Mouse (Mus musculus) ES-E14 (cell line): ENCODE measurements around the gene Esyt3. TPM values are rescaled to one million over a fixed set of nuclear protein-coding genes. Genes with fewer than 3 reads are reported as not detected.

Experiments
- DNase-seq: peaks from one replicate; pipeline ENCODE4 v3.0.0-alpha.2; 2013; ENCODE audit warnings: low read depth, low spot score
- H3K27ac ChIP-seq: 2 replicates; pipeline ENCODE4 v1.5.1; 2012; ENCODE audit warnings: low read depth, mild to moderate bottlenecking, low read length, moderate library complexity, mixed read lengths; ENCODE audit not compliant: poor library complexity, insufficient read depth, severe bottlenecking
- H3K36me3 ChIP-seq: 2 replicates; pipeline ENCODE4 v1.6.1; 2012; ENCODE audit warnings: mild to moderate bottlenecking, low read length, moderate library complexity, mixed read lengths; ENCODE audit not compliant: control insufficient read depth, poor library complexity, insufficient read depth, severe bottlenecking
- H3K4me1 ChIP-seq, 2 experiments: fragments of 150-350 bp in 1 of 2; sonication (generic) in 1 of 2; 2 replicates each; pipeline ENCODE4 v1.6.1; 2012; ENCODE audit warnings: low read length in 2 of 2, mild to moderate bottlenecking in 1 of 2, mixed read lengths in 1 of 2; ENCODE audit not compliant: control insufficient read depth in 2 of 2, insufficient read depth in 2 of 2, poor library complexity in 1 of 2
- H3K4me3 ChIP-seq, 2 experiments: fragments of 150-350 bp in 1 of 2; sonication (generic) in 1 of 2; 2 replicates each; pipeline ENCODE4 v1.5.1; 2012; ENCODE audit warnings: low read length in 2 of 2, low read depth in 1 of 2, mild to moderate bottlenecking in 1 of 2, mixed read lengths in 1 of 2; ENCODE audit not compliant: insufficient read depth in 1 of 2, poor library complexity in 1 of 2, severe bottlenecking in 1 of 2
- H3K9ac ChIP-seq: 2 replicates; pipeline ENCODE4 v1.6.1; 2012; ENCODE audit warnings: low read depth, mild to moderate bottlenecking, low read length, mixed read lengths; ENCODE audit not compliant: poor library complexity, insufficient read depth, severe bottlenecking
- H3K9me3 ChIP-seq: fragments of 150-350 bp; sonication (generic); 2 replicates; pipeline ENCODE4 v1.6.1; 2012; ENCODE audit warnings: low read depth, mild to moderate bottlenecking, low read length; ENCODE audit not compliant: control insufficient read depth, insufficient read depth
- CHD2 ChIP-seq: IDR thresholded peaks from 2 replicates; pipeline ENCODE4 v1.6.1; 2014; ENCODE audit warnings: mild to moderate bottlenecking, low read depth, low read length, inconsistent platforms
- HCFC1 ChIP-seq: IDR thresholded peaks from 2 replicates; pipeline ENCODE4 v1.6.1; 2012; ENCODE audit warnings: low read length, inconsistent platforms, borderline replicate concordance; ENCODE audit not compliant: insufficient read depth
- MAFK ChIP-seq: IDR thresholded peaks from 2 replicates; pipeline ENCODE4 v1.6.1; 2014; ENCODE audit warnings: mild to moderate bottlenecking, low read depth, low read length, inconsistent platforms; ENCODE audit not compliant: insufficient read depth
- ZC3H11A ChIP-seq: IDR thresholded peaks from 2 replicates; pipeline ENCODE4 v1.6.1; 2012; ENCODE audit warnings: low read depth, mild to moderate bottlenecking, inconsistent platforms, low read length, borderline replicate concordance
- ZNF384 ChIP-seq: IDR thresholded peaks from 2 replicates; pipeline ENCODE4 v1.6.1; 2012; ENCODE audit warnings: low read depth, low read length, inconsistent platforms
- in situ Hi-C, 2 experiments: fragments of 600-800 bp; cut with MboI; formaldehyde crosslinking; loops; one replicate each; pipeline ENCODE4 v1.15.1; 2025; ENCODE audit warnings: low sequenced_read_pairs in 2 of 2, inconsistent platforms in 1 of 2; ENCODE audit not compliant: unreplicated experiment in 2 of 2
- total RNA-seq: library from RNA; depleted of rRNA; stranded (reverse); fragments of 300-350 nt; gene quantifications from 2 replicates; pipeline ENCODE4 v1.2.3, GENCODE M21; 2012

The Esyt3 gene
- total RNA-seq, 1 experiment: 7.8 TPM

- in situ Hi-C loops: no loop called here
These were observed 655 bp upstream of the Esyt3 start for GRCm38 (mm10) chr9:99359012-99359411.

GRCm38 (mm10) chr9:99357561-99357920 lies 816 bp downstream of the Esyt3 start:
- peak overlapping the region; percentile 67 for H3K9ac ChIP-seq
- no peaks in the 10 kb centered on the region for H3K9me3 ChIP-seq
- H3K27ac ChIP-seq: no peak overlapping the region
- no peak for DNase-seq
- H3K36me3 ChIP-seq: no peaks in the 10 kb centered on the region
- TF ChIP-seq MAFK (no peak), ZNF384 (no peak), HCFC1 (no peak), ZC3H11A (no peak), CHD2 (no peak)
- peak overlapping the region; percentile 77 to 85 for H3K4me3 ChIP-seq
- peaks cover 0 to 5% of the 10 kb centered on the region in 2 experiments; a peak in 1 of 4 replicates for H3K4me1 ChIP-seq
- in situ Hi-C loops: no loop called here

More at GRCm38 (mm10) chr9:99359012-99359411, 655 bp upstream of the Esyt3 start:
- H3K4me1 ChIP-seq: peaks cover 0 to 5% of the 10 kb centered on the region in 2 experiments; a peak in 1 of 4 replicates
- no peaks in the 10 kb centered on the region for H3K36me3 ChIP-seq
- TF ChIP-seq ZC3H11A: no peak
- no peak for TF ChIP-seq MAFK
- no peak for TF ChIP-seq HCFC1
- no peak for TF ChIP-seq ZNF384
- TF ChIP-seq CHD2: no peak
- H3K27ac ChIP-seq: no peak overlapping the region
- H3K4me3 ChIP-seq: no peak overlapping the region
- DNase-seq: no peak
- H3K9ac ChIP-seq: no peak overlapping the region
- H3K9me3 ChIP-seq: no peaks in the 10 kb centered on the region

- DNase-seq: no peak
- in situ Hi-C loops: no loop called here
- H3K4me3 ChIP-seq: no peak overlapping the region
- H3K4me1 ChIP-seq: peaks cover 0 to 5% of the 10 kb centered on the region in 2 experiments; a peak in 1 of 4 replicates
- no peak overlapping the region for H3K9ac ChIP-seq
- H3K9me3 ChIP-seq: no peaks in the 10 kb centered on the region
- TF ChIP-seq ZNF384 (no peak), HCFC1 (no peak)
- H3K27ac ChIP-seq: no peak overlapping the region
- no peaks in the 10 kb centered on the region for H3K36me3 ChIP-seq
These were observed 2.4 kb downstream of the Esyt3 start for GRCm38 (mm10) chr9:99355971-99356370.

GRCm38 (mm10) chr9:99354796-99355195 lies 3.6 kb downstream of the Esyt3 start:
- in situ Hi-C loops: no loop called here
- Histone ChIP-seq H3K9me3 (no peaks in the 10 kb centered on the region), H3K4me1 (peaks cover 0 to 3% of the 10 kb centered on the region in 2 experiments; a peak in 1 of 4 replicates), H3K27ac (no peak overlapping the region), H3K36me3 (no peaks in the 10 kb centered on the region), H3K9ac (no peak overlapping the region), H3K4me3 (no peak overlapping the region)
- no peak for TF ChIP-seq CHD2
- TF ChIP-seq MAFK: no peak
- TF ChIP-seq HCFC1: no peak
- no peak for TF ChIP-seq ZC3H11A
- no peak for TF ChIP-seq ZNF384
- no peak for DNase-seq

GRCm38 (mm10) chr9:99353390-99353789 lies 5.0 kb downstream of the Esyt3 start:
- no peak for DNase-seq
- Histone ChIP-seq H3K9ac (no peak overlapping the region), H3K4me3 (no peak overlapping the region)

More at GRCm38 (mm10) chr9:99353390-99353789, 5.0 kb downstream of the Esyt3 start:
- in situ Hi-C loops: no loop called here
- TF ChIP-seq MAFK (no peak), HCFC1 (no peak), CHD2 (no peak), ZNF384 (no peak), ZC3H11A (no peak)
- no peaks in the 10 kb centered on the region for H3K36me3 ChIP-seq
- no peak overlapping the region for H3K27ac ChIP-seq
- peaks cover 0 to 3% of the 10 kb centered on the region in 2 experiments; a peak in 1 of 4 replicates for H3K4me1 ChIP-seq
- no peaks in the 10 kb centered on the region for H3K9me3 ChIP-seq
